Mouse (Mus musculus) hematopoietic stem cell, adult 5-6 weeks (primary cell): ENCODE measurements around the gene Glcci1. TPM values are rescaled to one million over a fixed set of nuclear protein-coding genes. Genes with fewer than 3 reads are reported as not detected.

Source experiments
- ATAC-seq, 2 experiments: fragments of 125-278 bp in 1 of 2; replicated peaks in 1 of 2; 2 replicates each; pipeline ENCODE4 v1.8.0; 2016 to 2017; ENCODE audit warnings: inconsistent platforms in 2 of 2, mild to moderate bottlenecking in 2 of 2, moderate number of reproducible peaks in 2 of 2, low read depth in 1 of 2, moderate TSS enrichment in 1 of 2; ENCODE audit not compliant: low FRiP score in 2 of 2, poor library complexity in 2 of 2, severe bottlenecking in 2 of 2, insufficient read depth in 1 of 2, low TSS enrichment in 1 of 2
- total RNA-seq: library from RNA; stranded (forward); fragments of 172-1452, 232-1000 nt; gene quantifications from 2 replicates; pipeline ENCODE4 v1.2.3, GENCODE M21; 2017

Glcci1 gene
- total RNA-seq, 1 experiment from 2014 or later: 3.2 TPM

DNA sequence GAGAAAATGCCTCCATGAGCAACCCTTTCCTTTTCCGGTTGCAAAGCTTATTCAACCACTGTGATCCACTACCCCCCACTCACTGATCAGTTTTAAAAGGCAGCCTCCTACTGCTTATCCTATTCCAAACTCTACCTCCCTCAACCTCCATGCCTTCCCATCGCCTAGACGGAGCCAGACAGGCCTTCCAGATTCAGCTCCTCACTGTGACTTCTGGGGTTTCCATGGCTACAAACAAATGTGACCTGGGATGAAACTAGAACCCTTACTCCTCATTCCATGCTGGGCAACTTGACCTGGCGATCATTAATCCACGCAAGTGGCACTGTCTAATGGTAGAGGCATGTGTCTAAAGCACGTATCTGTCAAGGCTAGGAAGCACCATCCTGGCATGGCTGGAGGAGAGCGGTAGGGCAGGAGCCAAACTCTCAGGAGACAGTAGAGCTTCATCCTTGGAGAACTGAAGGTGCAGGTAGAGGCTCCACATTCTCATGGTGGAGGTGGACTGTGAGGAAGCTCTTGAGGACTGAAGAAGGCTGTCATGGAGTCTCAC lies 119.4 kb downstream of the Glcci1 start:
- ATAC-seq: no peak

DNA sequence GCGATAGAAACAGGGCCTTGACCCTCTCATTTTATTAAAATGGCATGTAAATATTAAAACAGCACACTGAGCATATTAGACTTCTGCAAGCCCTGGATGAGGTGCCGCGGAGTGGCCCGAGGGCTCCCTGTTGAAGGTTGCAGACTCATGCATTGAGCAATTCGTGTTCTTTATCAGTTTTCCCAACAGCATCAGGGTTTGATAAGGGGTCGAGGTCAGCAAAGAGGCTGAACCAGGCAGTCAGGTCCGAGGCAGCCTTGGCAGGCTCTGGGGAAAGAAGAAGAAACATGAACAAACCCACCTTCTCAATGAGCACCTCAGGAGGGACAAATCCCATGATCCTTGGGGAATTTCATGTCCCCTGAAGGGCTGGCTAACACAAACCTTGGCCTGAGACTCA lies 121.1 kb downstream of the Glcci1 start:
- no peak for ATAC-seq

DNA sequence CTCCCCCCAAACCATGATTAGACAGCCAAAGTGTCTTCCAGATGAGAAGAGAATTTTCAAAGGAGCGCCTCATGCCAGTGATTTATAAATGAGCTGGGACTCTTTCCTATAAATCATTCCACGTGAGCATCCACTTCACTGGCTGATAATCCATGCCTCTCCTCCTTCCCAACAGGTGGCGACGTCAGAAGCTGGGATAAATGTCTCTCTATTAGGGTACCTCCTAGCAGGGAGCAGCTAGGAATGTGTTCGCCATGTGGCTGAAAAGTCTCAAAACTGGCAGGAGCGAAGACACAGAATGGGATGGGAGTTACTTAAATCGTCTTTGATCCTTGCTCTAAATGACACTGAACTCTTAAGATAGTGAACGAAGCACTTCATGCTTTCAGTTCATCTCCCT lies 122.0 kb downstream of the Glcci1 start:
- no peak for ATAC-seq

DNA sequence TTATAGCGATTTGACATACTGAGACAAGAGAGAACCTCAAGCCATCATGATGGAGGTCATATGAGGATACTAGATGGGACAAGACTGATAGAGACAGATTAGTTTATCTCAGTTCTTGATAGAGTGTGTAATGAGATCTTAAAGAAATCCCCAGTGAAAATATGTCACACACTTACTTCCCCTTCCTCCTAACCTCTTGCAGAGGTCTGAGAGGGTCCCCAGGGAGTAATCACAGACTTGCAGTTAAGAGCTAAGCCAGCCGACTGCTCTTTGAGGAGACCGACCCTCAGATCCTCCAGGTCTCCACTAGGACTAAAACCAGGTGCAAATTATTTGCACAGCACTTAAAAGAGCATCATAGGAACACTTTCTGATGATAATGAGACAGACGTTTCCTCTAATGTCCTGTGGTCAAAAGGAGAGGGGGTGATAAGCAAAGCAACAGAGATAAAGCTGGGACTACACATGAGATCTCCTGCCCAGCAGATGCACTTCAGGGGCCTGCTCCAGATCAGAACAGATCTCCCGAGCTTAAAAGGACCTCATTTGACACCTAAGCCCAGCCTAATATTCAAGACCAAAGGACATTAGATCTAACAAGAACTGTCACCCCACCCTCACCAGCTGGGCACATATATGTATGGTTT lies 122.7 kb downstream of the Glcci1 start:
- ATAC-seq: no peak

DNA sequence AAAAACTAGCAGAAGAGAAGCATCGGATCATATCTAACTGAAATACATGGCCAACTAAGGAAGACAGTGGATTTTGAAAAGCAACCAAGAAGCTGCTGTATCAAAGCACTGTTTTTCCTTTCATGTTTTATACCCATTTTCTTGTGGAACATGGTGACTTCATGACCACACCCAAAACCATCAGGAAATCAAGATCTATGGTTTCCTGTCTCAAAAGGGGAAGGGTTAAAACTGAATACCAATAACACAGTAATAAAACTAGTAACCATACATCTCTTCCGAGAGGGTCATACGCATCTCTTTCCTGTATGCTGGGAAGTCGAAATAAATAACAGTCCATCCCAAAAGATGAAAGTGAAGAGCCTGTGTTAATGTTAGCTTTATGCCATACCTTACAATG lies 123.3 kb downstream of the Glcci1 start:
- no peak for ATAC-seq

DNA sequence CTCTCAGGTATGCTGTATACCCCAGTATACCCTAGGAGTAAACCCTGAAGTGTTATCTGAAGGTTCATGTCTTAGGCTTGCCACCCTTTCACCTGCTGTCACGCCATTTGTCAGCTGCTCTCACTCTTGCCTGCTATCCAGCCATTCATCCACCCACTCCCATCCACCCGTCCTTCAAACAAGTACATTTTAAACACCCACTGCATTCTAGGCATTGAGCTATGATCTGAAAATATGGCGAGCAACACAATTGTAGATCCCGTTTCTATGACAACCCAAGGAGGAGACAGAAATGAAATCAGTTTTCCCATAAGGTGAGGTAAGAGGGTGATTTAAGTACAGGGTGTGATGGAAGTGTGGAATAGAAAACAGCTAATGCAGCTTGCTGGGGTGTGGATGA lies 128.7 kb downstream of the Glcci1 start:
- ATAC-seq: no peak

DNA sequence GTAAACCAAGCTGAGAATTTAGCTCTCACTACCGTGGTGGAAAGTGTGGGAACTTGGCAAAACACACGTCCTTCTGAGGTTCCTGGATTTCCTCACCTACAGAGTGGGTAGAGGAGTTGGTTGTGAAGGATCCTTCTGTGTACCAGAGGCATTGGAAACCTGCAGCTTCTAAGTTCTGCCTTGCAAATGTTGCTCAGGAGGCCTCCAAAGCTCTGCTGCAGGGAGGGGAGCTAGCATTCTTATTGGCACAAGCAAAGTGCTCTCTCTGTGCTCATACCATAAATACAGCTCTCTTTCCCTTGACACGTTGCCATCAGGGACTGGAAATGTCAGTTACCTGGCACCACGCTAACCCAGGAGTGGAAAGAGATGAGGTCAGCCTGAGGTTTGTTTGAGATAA lies 129.5 kb downstream of the Glcci1 start:
- no peak for ATAC-seq

DNA sequence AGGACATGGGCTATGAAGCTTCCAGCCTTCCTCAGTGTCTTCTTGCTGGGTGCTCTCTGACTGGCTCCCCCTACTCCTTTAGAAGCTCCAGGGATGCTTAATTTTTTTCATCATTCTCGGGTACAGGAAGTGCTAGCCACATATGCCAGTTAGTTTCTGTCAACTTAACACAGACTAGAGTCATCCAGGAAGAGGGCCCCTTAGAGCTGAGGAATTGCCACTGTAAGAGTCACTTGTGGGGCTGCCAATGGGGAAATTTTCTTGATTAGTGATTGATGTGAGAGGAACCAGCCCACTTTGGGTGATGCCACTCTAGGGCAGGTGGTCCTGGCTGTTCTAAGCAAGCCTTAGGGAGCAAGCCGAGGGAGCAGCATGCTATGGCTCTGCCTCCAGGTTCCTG lies 130.1 kb downstream of the Glcci1 start:
- no peak for ATAC-seq

DNA sequence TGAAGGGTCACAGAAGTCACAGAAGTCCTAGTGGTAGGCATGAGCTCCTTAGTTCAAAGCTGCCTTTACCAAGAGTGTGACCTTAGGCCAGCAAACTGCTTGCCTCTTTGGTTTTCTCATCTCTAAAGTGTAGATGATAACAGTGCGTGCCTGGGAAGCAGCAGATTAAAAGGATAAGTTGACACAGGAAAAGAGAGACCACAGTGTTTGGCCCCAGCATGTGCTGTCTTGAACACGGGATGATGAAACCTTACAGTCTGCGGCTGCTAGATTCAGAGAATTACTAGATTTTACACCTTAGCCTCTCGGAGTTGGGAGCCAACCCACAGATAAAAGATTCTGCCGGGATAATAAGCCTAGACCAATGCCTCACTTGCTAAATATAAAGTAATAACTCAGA lies 131.5 kb downstream of the Glcci1 start:
- ATAC-seq: no peak

DNA sequence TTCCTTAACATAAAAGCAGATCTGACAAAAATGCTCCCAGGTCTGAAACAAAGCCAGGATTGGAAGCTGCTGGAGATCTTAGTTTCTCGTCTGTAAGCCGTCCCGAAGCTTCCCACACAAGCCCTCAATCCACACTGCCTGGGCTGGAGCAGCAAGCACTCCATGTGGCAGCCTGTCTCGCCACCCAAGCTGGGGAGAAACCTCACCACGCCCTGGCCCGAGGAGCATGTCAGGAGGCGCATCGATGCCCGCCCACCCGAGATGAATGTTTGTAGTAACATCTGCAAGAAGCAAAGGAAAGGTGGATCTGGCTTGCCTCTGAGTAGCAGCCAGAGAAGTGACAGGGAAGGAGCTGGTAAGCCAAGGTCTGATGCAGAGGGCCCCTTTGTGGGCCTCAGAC lies 135.3 kb downstream of the Glcci1 start:
- ATAC-seq: no peak

DNA sequence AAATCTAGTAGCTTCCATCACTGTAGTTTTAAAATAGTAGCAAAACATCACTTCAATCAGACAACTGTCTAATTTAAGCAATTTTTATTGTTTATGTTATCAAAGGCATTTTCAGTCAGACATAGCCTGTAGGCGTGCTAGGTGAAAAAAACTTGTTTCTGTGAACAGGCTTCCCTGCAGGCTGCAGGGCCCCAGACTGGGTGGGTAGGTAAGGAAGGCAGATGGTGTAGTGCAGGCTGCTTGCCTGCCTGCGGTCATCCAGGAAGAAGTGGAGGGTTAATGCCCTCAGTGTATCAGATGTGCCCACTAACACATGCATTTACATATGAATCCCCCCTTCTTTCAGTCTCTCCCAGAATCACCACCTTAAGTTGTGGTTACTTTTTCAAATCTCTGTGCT lies 136.3 kb downstream of the Glcci1 start:
- ATAC-seq: no peak
